Mouse (Mus musculus) lung, embryonic 16.5 days (tissue): ENCODE results near the gene Slc9a5. TPM values are rescaled to one million over a fixed set of nuclear protein-coding genes. Genes with fewer than 3 reads are reported as not detected.

Source experiments
- ATAC-seq: fragments of 200-750 bp; cut with Nextera tagmentation; 2 replicates; pipeline ENCODE4 v1.8.0; 2017; ENCODE audit warnings: low read depth, mild to moderate bottlenecking, moderate library complexity
- H3K27ac ChIP-seq: fragments of 300-500 bp; sonication (generic); 2 replicates; pipeline ENCODE4 v1.5.1; 2014; ENCODE audit warnings: mild to moderate bottlenecking, control low read depth, low read length
- H3K27me3 ChIP-seq: fragments of 300-500 bp; sonication (generic); 2 replicates; pipeline ENCODE4 v1.6.1; 2014; ENCODE audit warnings: low read depth, low read length, mixed read lengths; ENCODE audit not compliant: control insufficient read depth, insufficient read depth
- H3K36me3 ChIP-seq: fragments of 300-500 bp; sonication (generic); 2 replicates; pipeline ENCODE4 v1.6.1; 2014; ENCODE audit warnings: low read length; ENCODE audit not compliant: control insufficient read depth, insufficient read depth
- H3K4me1 ChIP-seq: fragments of 300-500 bp; sonication (generic); replicated peaks from 2 replicates; pipeline ENCODE4 v1.6.1; 2014; ENCODE audit warnings: low read length, mixed read lengths; ENCODE audit not compliant: control insufficient read depth, insufficient read depth
- H3K4me2 ChIP-seq: fragments of 300-500 bp; sonication (generic); 2 replicates; pipeline ENCODE4 v1.6.1; 2014; ENCODE audit warnings: low read depth, low read length, control low read depth
- H3K4me3 ChIP-seq: fragments of 300-500 bp; sonication (generic); 2 replicates; pipeline ENCODE4 v1.5.1; 2014; ENCODE audit warnings: mild to moderate bottlenecking, low read length, control low read depth
- H3K9ac ChIP-seq: fragments of 300-500 bp; sonication (generic); 2 replicates; pipeline ENCODE4 v1.6.1; 2014; ENCODE audit warnings: low read length, control low read depth
- H3K9me3 ChIP-seq: fragments of 300-500 bp; sonication (generic); 2 replicates; pipeline ENCODE4 v1.6.1; 2016; ENCODE audit warnings: low read length; ENCODE audit not compliant: control insufficient read depth
- WGBS: fragments of 180-500 bp; shearing (Covaris S2); extraction: QIAGEN DNeasy Blood & Tissue Kit; methylation state at CpG from one replicate; pipeline ENCODE4 v1.1.7; 2014; 5-methylcytosine and 5-hydroxymethylcytosine counted together
- polyA plus RNA-seq: library from polyadenylated mRNA; unstranded; fragments of >200 nt; fragmentation: Nextera tagmentation; extraction: Ambion mirVana; gene quantifications from 2 replicates; pipeline ENCODE4 v1.2.1, GENCODE M21; 2015

Slc9a5 gene
- polyA plus RNA-seq, 1 experiment from 2014 or later, result 6.3 TPM

GRCm38 (mm10) chr8:105359646-105360045 is 11.0 kb downstream of the Slc9a5 start:
- 43% methylated on average over 4 of the region's 4 CpGs for WGBS
- H3K4me2 ChIP-seq, result no peak overlapping the region
- H3K27ac ChIP-seq, result no peak overlapping the region
- H3K36me3 ChIP-seq, result no peaks in the 10 kb centered on the region; the same call in 1 of the 2 replicates
- H3K9ac ChIP-seq, result no peak overlapping the region
- H3K4me3 ChIP-seq, result no peak overlapping the region
- H3K9me3 ChIP-seq, result no peaks in the 10 kb centered on the region
- peaks cover 6% of the 10 kb centered on the region for H3K4me1 ChIP-seq
- H3K27me3 ChIP-seq, result no peaks in the 10 kb centered on the region
- ATAC-seq, result peak; percentile 52; the same call in 1 of the 2 replicates

DNA sequence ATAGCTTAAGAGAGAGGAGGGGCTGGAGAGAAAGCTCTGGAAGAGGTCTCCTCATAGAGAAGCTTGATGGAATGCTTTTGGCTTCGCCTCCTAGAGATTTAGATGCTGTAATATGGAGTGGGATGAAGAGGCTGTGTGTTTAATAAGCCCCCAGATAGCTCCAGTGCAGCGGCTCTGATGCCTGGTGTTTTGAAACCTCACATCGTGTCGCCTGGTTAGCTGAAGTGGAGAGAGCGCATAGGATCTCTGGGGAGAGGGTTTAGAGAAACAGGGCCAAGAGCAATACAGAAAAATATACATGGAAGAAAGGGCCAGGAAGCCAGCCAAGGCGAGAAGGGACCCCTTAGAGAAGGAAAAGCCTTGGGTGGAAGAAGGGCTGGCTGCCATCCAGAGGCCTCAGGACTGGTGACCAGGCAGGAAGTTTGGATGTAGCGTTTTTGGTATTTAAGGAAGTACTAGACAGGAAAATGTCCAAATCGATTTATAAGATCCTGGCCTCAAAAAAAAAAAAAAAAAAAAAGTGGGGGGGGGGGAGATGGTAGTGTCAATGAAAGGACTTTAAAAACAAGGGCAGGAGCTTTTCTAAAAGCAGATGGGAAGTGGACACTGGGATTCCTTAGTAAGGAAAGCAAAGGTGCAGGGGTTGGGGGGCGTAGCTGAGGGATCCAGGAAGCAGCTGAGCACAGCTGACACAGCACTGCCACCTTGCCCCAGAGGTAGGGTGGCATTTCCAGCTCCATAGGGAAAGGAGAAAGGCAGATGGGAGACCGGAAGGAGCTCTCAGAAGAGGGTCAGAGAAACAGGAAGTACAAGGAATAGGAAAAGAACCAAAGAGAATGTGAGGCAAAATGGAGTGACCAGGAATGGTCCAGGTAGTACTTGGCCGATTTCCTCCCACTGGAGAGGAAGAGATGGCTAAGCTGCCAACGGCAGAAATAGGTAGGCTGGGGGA is 13.4 kb downstream of the Slc9a5 start:
- Histone ChIP-seq H3K27me3 (no peaks in the 10 kb centered on the region), H3K4me2 (no peak overlapping the region), H3K4me3 (no peak overlapping the region), H3K9ac (0 out of 2 replicates have a peak overlapping the region, but pooled peaks have one; percentile 29), H3K9me3 (no peaks in the 10 kb centered on the region), H3K4me1 (peaks cover 6% of the 10 kb centered on the region), H3K27ac (peak overlapping the region; percentile 51), H3K36me3 (peaks cover 8% of the 10 kb centered on the region; the same call in 1 of the 2 replicates)
- WGBS, result 43% methylated on average over 12 of the region's 12 CpGs
- ATAC-seq, result peak; percentile 74

DNA sequence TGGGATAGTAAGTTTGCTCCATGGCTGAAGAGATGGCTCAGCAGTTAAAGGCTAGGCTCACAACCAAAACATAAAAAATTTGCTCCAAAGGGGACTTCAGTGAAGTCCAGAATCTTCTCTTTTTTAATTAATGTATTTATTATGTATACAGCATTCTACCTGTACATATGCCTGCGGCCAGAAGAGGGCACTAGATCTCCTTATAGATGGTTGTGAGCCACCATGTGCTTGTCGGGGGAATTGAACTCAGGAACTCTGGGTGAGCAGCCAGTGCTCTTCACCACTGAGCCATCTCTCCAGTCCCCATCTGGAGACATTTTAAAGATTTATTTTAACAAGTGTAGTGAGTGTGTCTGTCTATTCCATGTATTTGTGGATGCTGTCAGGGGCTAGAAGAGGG is 18.5 kb downstream of the Slc9a5 start:
- no peaks in the 10 kb centered on the region for H3K9me3 ChIP-seq
- no peak overlapping the region for H3K9ac ChIP-seq
- no peak overlapping the region for H3K4me3 ChIP-seq
- no peak overlapping the region for H3K27ac ChIP-seq
- H3K4me2 ChIP-seq, result no peak overlapping the region
- peaks cover 6% of the 10 kb centered on the region; the same call in 1 of the 2 replicates for H3K4me1 ChIP-seq
- ATAC-seq, result no peak
- H3K36me3 ChIP-seq, result peaks cover 11% of the 10 kb centered on the region; the same call in 1 of the 2 replicates
- H3K27me3 ChIP-seq, result no peaks in the 10 kb centered on the region
- WGBS, result 58% methylated on average over 2 of the region's 2 CpGs

DNA sequence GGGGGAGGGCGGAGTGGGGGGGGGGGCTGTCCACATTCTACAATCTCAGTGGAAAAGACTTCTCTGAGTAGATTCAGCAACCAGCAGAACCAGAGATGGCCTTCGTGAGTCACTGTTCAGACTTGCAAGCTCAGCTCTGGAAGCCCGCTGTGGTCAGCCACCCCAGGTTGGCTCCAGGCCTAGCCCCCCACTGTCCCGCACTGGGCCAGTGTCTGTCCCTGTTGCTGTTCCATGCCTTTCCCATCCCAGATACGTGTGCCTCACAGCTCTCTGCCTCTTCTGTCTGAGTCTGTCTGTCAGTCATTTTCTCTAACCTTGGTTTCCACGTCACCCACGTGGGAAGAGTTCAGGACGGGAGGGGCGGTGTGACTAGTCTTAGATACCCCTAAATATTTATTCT is 23.8 kb downstream of the Slc9a5 start:
- H3K36me3 ChIP-seq, result peaks cover 3% of the 10 kb centered on the region; the same call in 1 of the 2 replicates
- no peaks in the 10 kb centered on the region for H3K27me3 ChIP-seq
- H3K27ac ChIP-seq, result no peak overlapping the region
- peaks cover 2% of the 10 kb centered on the region; the same call in 1 of the 2 replicates for H3K9me3 ChIP-seq
- WGBS, result 73% methylated on average over 9 of the region's 9 CpGs
- ATAC-seq, result peak; percentile 32; the same call in 1 of the 2 replicates
- no peak overlapping the region for H3K4me2 ChIP-seq
- H3K4me3 ChIP-seq, result no peak overlapping the region
- H3K9ac ChIP-seq, result no peak overlapping the region
- H3K4me1 ChIP-seq, result peaks cover 9% of the 10 kb centered on the region

GRCm38 (mm10) chr8:105373032-105373431 is 24.4 kb downstream of the Slc9a5 start, which contains the start of gene Plekhg4:
TSS of gene Plekhg4 (plus strand) at chr8:105373274.
- no peak for ATAC-seq
- Histone ChIP-seq H3K27ac (no peak within 1 kb of the TSS), H3K4me1 (peaks cover 9% of the 10 kb centered on the region), H3K4me2 (no peak within 1 kb of the TSS), H3K36me3 (peaks cover 3% of the 10 kb centered on the region; the same call in 1 of the 2 replicates), H3K9ac (no peak within 1 kb of the TSS), H3K27me3 (no peaks in the 10 kb centered on the region), H3K9me3 (peaks cover 2% of the 10 kb centered on the region; the same call in 1 of the 2 replicates), H3K4me3 (no peak within 1 kb of the TSS)
- WGBS, result 55% methylated on average over 2 of the region's 2 CpGs

DNA sequence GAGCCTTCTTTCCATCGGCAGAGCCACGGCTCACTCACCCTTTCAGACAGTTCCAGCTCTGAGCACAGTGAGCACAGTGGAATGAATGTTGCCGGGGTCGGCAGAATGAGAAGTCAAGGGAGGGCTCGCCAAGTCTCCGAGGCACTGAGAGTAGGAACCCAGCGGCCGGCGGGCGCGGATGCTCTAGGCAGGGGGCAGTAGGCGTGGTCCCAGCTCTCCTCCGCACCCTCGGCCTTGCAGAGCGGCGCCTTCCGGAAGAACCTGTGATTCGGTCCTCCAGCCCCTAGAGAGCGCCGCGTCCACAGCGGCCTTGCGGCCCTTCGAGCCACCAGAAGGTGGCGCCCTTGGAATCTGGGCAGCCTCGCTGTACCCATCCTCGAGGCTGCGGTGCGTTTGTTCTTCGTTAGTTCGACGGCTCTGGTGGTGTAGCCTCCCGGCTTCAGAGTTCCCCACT is 25.9 kb downstream of the Slc9a5 start:
- H3K4me3 ChIP-seq, result peak overlapping the region; percentile 24
- H3K27me3 ChIP-seq, result no peaks in the 10 kb centered on the region
- H3K9ac ChIP-seq, result peak overlapping the region; percentile 17; the same call in 1 of the 2 replicates
- H3K9me3 ChIP-seq, result peaks cover 2% of the 10 kb centered on the region; the same call in 1 of the 2 replicates
- ATAC-seq, result peak; percentile 34; the same call in 1 of the 2 replicates
- WGBS, result 33% methylated on average over 33 of the region's 33 CpGs
- H3K27ac ChIP-seq, result no peak overlapping the region
- peak overlapping the region; percentile 44; the same call in 1 of the 2 replicates for H3K4me2 ChIP-seq
- peaks cover 19% of the 10 kb centered on the region for H3K4me1 ChIP-seq
- H3K36me3 ChIP-seq, result no peaks in the 10 kb centered on the region; the same call in 1 of the 2 replicates

- 30% methylated on average over 19 of the region's 19 CpGs for WGBS
- Histone ChIP-seq H3K9ac (peak overlapping the region; percentile 45; the same call in 1 of the 2 replicates), H3K4me1 (peaks cover 19% of the 10 kb centered on the region), H3K27ac (peak overlapping the region; percentile 36; the same call in 1 of the 2 replicates), H3K9me3 (peaks cover 2% of the 10 kb centered on the region; the same call in 1 of the 2 replicates), H3K27me3 (no peaks in the 10 kb centered on the region), H3K4me2 (peak overlapping the region; percentile 18; the same call in 1 of the 2 replicates), H3K4me3 (no peak overlapping the region), H3K36me3 (no peaks in the 10 kb centered on the region)
- peak; percentile 71 for ATAC-seq
These were observed 30.0 kb downstream of the Slc9a5 start for GRCm38 (mm10) chr8:105378673-105379072.

GRCm38 (mm10) chr8:105380308-105380707 is 31.7 kb downstream of the Slc9a5 start:
- Histone ChIP-seq H3K4me1 (peaks cover 15% of the 10 kb centered on the region), H3K4me3 (no peak overlapping the region), H3K4me2 (no peak overlapping the region), H3K27ac (no peak overlapping the region), H3K27me3 (no peaks in the 10 kb centered on the region), H3K9ac (no peak overlapping the region), H3K36me3 (no peaks in the 10 kb centered on the region), H3K9me3 (no peaks in the 10 kb centered on the region)
- no peak for ATAC-seq
- 67% methylated on average over 12 of the region's 12 CpGs for WGBS

DNA sequence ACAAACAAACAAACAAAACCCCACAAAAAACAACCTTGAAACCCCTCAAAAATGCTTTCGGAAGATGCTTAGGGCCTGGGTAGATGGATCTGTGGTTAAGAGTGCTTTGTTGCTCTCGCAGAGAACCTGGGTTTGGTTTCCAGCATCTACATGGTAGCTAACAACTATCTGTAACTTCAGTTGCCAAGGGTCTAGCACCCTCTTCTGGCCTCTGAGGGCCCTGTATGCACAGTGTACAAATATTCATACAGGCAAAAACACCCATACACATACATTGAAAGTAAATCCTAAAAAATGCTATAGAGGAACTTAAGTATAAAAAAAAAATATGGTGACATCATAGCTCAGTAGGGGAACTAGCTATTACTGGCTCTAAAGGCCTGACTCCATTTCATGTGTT is 35.4 kb downstream of the Slc9a5 start:
- no peak overlapping the region for H3K4me2 ChIP-seq
- no peak overlapping the region for H3K27ac ChIP-seq
- peaks cover 5% of the 10 kb centered on the region for H3K4me1 ChIP-seq
- no peaks in the 10 kb centered on the region for H3K36me3 ChIP-seq
- no peaks in the 10 kb centered on the region for H3K9me3 ChIP-seq
- no peak for ATAC-seq
- H3K9ac ChIP-seq, result no peak overlapping the region
- H3K27me3 ChIP-seq, result no peaks in the 10 kb centered on the region
- no peak overlapping the region for H3K4me3 ChIP-seq
- WGBS, result 95% methylated on average over 2 of the region's 2 CpGs
